Mouse (Mus musculus) small intestine, adult 2 months (tissue): Measurements from ENCODE around the gene Cacnb4. TPM values are rescaled to one million over a fixed set of nuclear protein-coding genes. Genes with fewer than 3 reads are reported as not detected.

Experiments
- H3K27ac ChIP-seq: fragments of 200-500 bp; 2 replicates; pipeline ENCODE4 v1.5.1; 2012; ENCODE audit warnings: low read depth, low read length, control low read depth, inconsistent platforms; ENCODE audit not compliant: insufficient read depth
- H3K27me3 ChIP-seq: fragments of 200-500 bp; 2 replicates; pipeline ENCODE4 v1.6.1; 2012; ENCODE audit warnings: mild to moderate bottlenecking, moderate library complexity, low read length, inconsistent platforms; ENCODE audit not compliant: control insufficient read depth, insufficient read depth
- H3K36me3 ChIP-seq: fragments of 200-500 bp; 2 replicates; pipeline ENCODE4 v1.6.1; 2012; ENCODE audit warnings: mild to moderate bottlenecking, low read length, control low read depth, inconsistent platforms; ENCODE audit not compliant: control insufficient read depth, insufficient read depth
- H3K4me1 ChIP-seq: fragments of 200-500 bp; 2 replicates; pipeline ENCODE4 v1.6.1; 2012; ENCODE audit warnings: low read length, inconsistent platforms, mixed read lengths; ENCODE audit not compliant: control insufficient read depth, insufficient read depth, insufficient read length
- H3K4me3 ChIP-seq: fragments of 200-500 bp; 2 replicates; pipeline ENCODE4 v1.5.1; 2012; ENCODE audit warnings: low read depth, mild to moderate bottlenecking, control low read depth, inconsistent platforms, low read length, moderate library complexity
- CTCF ChIP-seq: fragments of 200-500 bp; IDR thresholded peaks from 2 replicates; pipeline ENCODE4 v1.5.1; 2012; ENCODE audit warnings: low read depth, mild to moderate bottlenecking, control low read depth, inconsistent platforms, low read length, moderate library complexity, mixed read lengths; ENCODE audit not compliant: insufficient replicate concordance, insufficient read length; ENCODE audit errors: extremely low read depth
- POLR2A ChIP-seq: fragments of 200-500 bp; IDR thresholded peaks from 2 replicates; pipeline ENCODE4 v1.6.1; 2012; ENCODE audit warnings: low read depth, mild to moderate bottlenecking, control low read depth, inconsistent platforms, low read length, moderate library complexity
- WGBS: fragments of 180-500 bp; shearing (Covaris S2); methylation state at CpG from one replicate; pipeline ENCODE4 v1.1.7; 2018; 5-methylcytosine and 5-hydroxymethylcytosine counted together
- polyA plus RNA-seq: library from polyadenylated mRNA; depleted of rRNA; stranded (reverse); fragments of >200 nt; gene quantifications from 2 replicates; pipeline ENCODE4 v1.2.3, GENCODE M21; 2012; rRNA removed

Cacnb4 gene
- polyA plus RNA-seq: 0.01 and 0.03 TPM in 2 replicates

DNA sequence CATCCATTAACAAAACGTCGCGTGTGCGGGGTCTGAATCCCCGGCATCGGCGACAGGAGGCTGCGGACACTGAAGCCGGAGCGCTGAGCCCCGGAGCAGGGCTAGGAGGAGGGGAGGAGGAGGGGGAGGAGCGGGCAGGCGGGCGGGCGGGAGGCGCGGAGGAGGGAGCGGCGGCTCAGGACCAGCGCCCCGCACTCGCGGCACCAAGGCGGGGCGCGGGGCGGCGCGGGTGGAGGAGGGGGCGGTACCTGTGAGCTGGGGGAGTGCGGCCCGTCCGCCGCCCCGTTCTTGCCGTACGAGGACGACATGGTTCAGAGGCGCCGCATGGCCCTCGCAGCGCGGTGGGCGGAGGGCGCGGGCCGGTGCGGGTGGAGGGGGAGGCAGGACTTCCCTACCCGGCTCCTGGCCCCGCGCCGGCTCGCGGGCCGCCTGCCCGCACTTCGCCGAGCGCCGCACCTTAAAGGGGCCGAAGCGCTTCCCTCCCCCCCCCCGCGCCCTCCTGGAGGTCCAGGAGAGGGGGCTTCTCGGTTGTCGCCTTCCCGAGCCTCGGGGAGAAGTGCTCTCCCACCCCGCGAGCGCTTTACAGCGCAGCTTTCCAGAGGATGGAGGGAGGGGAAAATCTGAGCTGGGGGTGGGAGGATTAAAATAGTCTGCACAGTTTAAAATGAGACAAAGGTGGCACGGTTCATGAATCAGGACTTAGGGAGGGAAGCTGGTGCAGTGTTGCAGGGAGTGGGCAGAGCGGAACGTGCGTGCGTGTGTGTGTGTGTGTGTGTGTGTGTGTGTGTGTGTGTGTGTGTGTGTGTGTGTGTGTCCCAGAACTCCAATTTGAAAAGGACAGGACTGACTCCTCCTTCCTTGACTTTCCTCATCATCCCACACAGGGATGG, at the start of gene Cacnb4:
Cacnb4 (minus strand) TSS at position 809 of the 890 bp plus-strand sequence.
- Histone ChIP-seq H3K27ac (no peak within 1 kb of the TSS), H3K36me3 (no peaks in the 10 kb centered on the region), H3K4me1 (peaks cover 6% of the 10 kb centered on the region), H3K4me3 (peak within 1 kb of the TSS; percentile 73), H3K27me3 (peaks cover 19% of the 10 kb centered on the region)
- 1% methylated on average over 67 of the region's 77 CpGs for WGBS
- TF ChIP-seq POLR2A (no peak), CTCF (no peak)

DNA sequence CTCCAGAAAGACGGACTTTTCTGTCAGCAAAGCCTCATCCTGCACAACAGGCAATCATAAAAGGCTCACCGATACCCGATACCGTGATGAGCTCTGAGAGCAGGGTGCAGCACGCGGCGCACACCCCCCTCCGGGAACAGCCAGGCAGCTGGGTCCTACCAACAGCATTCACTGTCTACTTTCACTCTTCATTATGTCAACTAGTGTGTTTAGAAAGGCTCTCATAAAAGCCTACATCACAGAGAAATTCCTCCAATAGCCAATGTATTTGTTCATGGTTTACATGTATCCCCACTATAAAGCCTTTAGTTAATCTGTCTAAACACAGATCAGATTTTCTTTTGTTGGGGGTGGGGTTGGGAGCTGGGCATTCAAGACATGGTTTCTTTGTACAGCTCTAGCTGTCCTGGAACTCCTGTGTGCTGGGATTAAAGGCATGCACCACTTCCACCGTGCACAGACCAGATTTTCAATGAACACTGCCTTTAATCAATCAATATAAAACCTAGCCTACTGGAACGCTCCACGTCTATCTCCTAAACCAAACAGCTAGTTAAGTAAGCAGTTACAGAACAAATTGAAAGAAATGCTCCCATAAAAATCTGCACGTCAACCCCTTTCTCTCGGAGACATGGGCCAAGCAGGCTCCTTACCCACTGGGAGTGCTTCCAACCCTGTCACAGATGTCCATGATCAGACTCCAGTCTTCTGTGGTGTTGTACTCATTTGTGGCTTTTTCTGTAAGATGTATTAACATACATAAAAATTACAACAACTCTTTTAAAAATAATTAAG, 43.8 kb upstream of the Cacnb4 start:
- H3K4me1 ChIP-seq: no peaks in the 10 kb centered on the region
- WGBS: 71% methylated on average over 13 of the region's 13 CpGs
- TF ChIP-seq POLR2A (no peak), CTCF (no peak)
- H3K36me3 ChIP-seq: peaks cover 8% of the 10 kb centered on the region
- no peak overlapping the region for H3K4me3 ChIP-seq
- no peaks in the 10 kb centered on the region for H3K27me3 ChIP-seq
- no peak overlapping the region for H3K27ac ChIP-seq

DNA sequence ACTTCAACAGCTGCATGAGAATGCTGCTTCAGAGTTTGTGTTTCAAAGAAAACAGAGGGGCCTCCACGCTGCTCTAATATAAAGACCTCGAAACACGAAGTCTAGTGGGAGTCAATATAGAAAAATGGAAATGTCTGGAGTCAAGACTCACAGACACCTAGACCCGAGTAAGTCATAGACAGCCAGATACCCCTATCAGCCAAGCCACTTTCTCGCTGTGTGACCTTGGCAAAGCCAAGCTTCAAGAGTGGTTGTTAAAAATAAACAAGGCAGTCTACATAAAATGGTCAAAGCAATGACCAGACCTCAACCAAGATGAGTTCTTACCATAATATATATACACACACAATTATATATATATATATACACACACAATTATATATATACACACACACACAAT, 40.4 kb upstream of the Cacnb4 start:
- TF ChIP-seq POLR2A (no peak), CTCF (no peak)
- Histone ChIP-seq H3K4me3 (no peak overlapping the region), H3K4me1 (no peaks in the 10 kb centered on the region), H3K27ac (no peak overlapping the region), H3K27me3 (no peaks in the 10 kb centered on the region), H3K36me3 (peaks cover 27% of the 10 kb centered on the region)
- WGBS: 94% methylated on average over 5 of the region's 5 CpGs

DNA sequence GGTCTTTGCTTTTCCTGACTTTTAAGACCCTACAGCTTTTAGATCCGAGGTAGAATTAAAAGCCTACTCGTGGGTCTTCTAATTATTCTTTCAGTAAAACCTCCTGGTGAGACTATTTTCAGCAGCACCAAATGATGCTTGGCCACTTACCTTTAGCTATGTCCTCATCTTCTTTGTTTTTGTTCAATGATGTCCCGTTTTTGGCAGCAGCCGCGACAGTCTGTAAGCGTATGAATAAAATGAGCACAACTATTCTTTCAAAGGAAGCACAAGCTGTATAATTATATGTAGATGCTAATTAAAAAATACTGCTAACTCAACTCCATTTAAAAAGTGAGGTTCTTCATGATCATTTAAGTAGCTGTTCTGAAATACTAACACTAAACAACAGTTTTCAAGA, 38.9 kb upstream of the Cacnb4 start:
- WGBS: 92% methylated on average over 6 of the region's 6 CpGs
- Histone ChIP-seq H3K4me3 (no peak overlapping the region), H3K36me3 (peaks cover 32% of the 10 kb centered on the region), H3K4me1 (no peaks in the 10 kb centered on the region), H3K27me3 (no peaks in the 10 kb centered on the region), H3K27ac (no peak overlapping the region)
- TF ChIP-seq POLR2A: no peak
- no peak for TF ChIP-seq CTCF

DNA sequence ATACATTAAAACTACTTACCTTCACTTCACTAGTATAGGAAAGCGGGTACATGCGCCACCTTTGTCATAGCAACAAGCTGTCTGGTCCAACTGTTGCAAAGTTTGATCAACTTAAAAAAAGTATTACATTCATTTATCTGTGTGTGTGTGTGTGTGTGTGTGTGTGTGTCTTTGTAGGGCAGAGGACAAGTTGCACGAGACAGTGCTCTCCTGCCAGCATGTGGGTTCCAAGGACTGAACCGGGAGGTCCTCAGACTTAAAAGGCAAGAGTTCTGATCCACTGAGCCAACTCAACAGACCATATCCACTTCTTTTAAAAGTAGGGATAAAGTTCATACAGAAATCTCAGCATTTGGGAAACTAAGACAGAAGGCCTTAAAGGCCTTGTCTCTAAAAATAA, 37.5 kb upstream of the Cacnb4 start:
- WGBS: 91% methylated on average over 4 of the region's 4 CpGs

DNA sequence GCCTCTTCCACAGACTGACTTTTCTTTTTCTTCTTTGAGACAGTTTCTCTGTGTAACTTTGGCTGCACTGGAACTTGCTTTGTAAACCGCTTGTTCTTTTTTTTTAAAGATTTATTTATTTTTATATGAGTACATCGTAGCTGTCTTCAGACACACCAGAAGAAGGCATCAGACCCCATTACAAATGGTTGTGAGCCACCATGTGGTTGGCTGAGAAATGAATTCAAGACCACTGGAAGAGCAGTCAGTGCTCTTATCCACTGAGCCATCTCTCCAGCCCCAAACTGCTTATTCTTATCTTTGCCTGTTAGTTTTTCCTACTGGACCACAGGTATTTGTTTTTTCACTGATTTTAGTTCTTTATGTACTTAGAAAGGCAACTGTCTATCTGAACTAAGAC, 34.2 kb upstream of the Cacnb4 start:
- Histone ChIP-seq H3K4me1 (no peaks in the 10 kb centered on the region), H3K36me3 (peaks cover 49% of the 10 kb centered on the region), H3K27me3 (no peaks in the 10 kb centered on the region), H3K4me3 (no peak overlapping the region), H3K27ac (no peak overlapping the region)
- TF ChIP-seq POLR2A (no peak), CTCF (no peak)
- 88% methylated on average over 2 of the region's 2 CpGs for WGBS

More for the DNA sequence above, 37.5 kb upstream of the Cacnb4 start:
- TF ChIP-seq CTCF: no peak
- Histone ChIP-seq H3K4me1 (no peaks in the 10 kb centered on the region), H3K36me3 (peaks cover 41% of the 10 kb centered on the region), H3K27ac (no peak overlapping the region), H3K4me3 (no peak overlapping the region), H3K27me3 (no peaks in the 10 kb centered on the region)

DNA sequence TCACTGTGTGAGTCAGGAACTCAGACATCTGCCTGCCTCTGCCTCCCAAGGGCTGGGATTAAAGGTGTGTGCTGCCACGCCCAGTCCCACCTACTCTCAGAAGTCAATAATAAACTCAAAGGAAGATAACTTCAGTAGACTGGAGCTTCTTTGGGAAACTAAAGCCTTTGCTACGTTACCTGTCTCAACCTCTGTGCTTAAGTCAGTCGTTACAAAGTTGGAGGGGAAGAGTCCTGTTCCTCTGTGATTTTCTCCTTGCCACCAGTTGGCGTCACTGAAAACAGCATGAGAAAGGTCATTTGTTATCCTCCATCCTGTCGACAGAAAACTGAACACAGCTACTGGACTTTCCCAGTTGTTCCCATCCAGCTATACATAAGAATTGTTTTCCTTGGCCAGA, 32.8 kb upstream of the Cacnb4 start:
- no peaks in the 10 kb centered on the region for H3K4me1 ChIP-seq

More for the DNA sequence above, 32.8 kb upstream of the Cacnb4 start:
- Histone ChIP-seq H3K36me3 (peaks cover 47% of the 10 kb centered on the region), H3K4me3 (no peak overlapping the region), H3K27ac (no peak overlapping the region), H3K27me3 (no peaks in the 10 kb centered on the region)
- TF ChIP-seq POLR2A (no peak), CTCF (no peak)
- 92% methylated on average over 5 of the region's 5 CpGs for WGBS
